Mouse (Mus musculus): ENCODE results near the gene Phf21b.
"Not testable (repeated sequence)": the region's sequence is repeated elsewhere in the genome, so short reads cannot be mapped to it uniquely, and the experiment has no call there.

The Phf21b gene

GRCm38 (mm10) chr15:84775421-84776174, 80.3 kb downstream of the Phf21b start:
- no peak for DNase-seq (ENCODE audit: low spot score in 2 of 2)

GRCm38 (mm10) chr15:84772191-84773111, 83.4 kb downstream of the Phf21b start:
- no peak for DNase-seq (ENCODE audit: low spot score in 2 of 2)

GRCm38 (mm10) chr15:84769641-84770341, 86.1 kb downstream of the Phf21b start:
- DNase-seq (ENCODE audit: low spot score in 2 of 2), result no peak

- DNase-seq (ENCODE audit: low spot score in 2 of 2), result not testable (repeated sequence)
Observed at GRCm38 (mm10) chr15:84768531-84768930, 87.3 kb downstream of the Phf21b start.

GRCm38 (mm10) chr15:84766621-84767020, 89.2 kb downstream of the Phf21b start:
- no peak for DNase-seq (ENCODE audit: low spot score in 2 of 2)

GRCm38 (mm10) chr15:84763423-84763812, 92.4 kb downstream of the Phf21b start:
- DNase-seq (ENCODE audit: low spot score in 2 of 2), result no peak

- DNase-seq (ENCODE audit: low spot score in 2 of 2), result no peak
Observed at GRCm38 (mm10) chr15:84762712-84763422, 93.0 kb downstream of the Phf21b start.

- DNase-seq (ENCODE audit: low spot score in 2 of 2), result peak in 1 of 2 experiments; percentile 28
Observed at GRCm38 (mm10) chr15:84758493-84758892, 97.4 kb downstream of the Phf21b start.

- no peak for DNase-seq (ENCODE audit: low spot score in 2 of 2)
Observed at GRCm38 (mm10) chr15:84756426-84756825, 99.4 kb downstream of the Phf21b start.

- DNase-seq (ENCODE audit: low spot score in 2 of 2), result peak in 1 of 2 experiments; percentile 44
Observed at GRCm38 (mm10) chr15:84754987-84755386, 100.9 kb downstream of the Phf21b start.

- no peak for DNase-seq (ENCODE audit: low spot score in 2 of 2)
Observed at GRCm38 (mm10) chr15:84745831-84746230, 110.0 kb downstream of the Phf21b start.

- no peak for DNase-seq (ENCODE audit: low spot score in 2 of 2)
Observed at GRCm38 (mm10) chr15:84744308-84744707, 111.5 kb downstream of the Phf21b start.

- no peak for DNase-seq (ENCODE audit: low spot score in 2 of 2)
Observed at GRCm38 (mm10) chr15:84743347-84743746, 112.5 kb downstream of the Phf21b start.

GRCm38 (mm10) chr15:84741573-84741972, 114.3 kb downstream of the Phf21b start:
- DNase-seq (ENCODE audit: low spot score in 2 of 2), result no peak

GRCm38 (mm10) chr15:84738246-84738645, 117.6 kb downstream of the Phf21b start:
- DNase-seq (ENCODE audit: low spot score in 2 of 2), result no peak

- DNase-seq (ENCODE audit: low spot score in 2 of 2), result no peak
Observed at GRCm38 (mm10) chr15:84736994-84737346, 118.9 kb downstream of the Phf21b start.

GRCm38 (mm10) chr15:84736346-84736993, 119.4 kb downstream of the Phf21b start:
- no peak for DNase-seq (ENCODE audit: low spot score in 2 of 2)
